Mouse (Mus musculus): ENCODE data around the gene Slc29a1. TPM values are rescaled to one million over a fixed set of nuclear protein-coding genes. Genes with fewer than 3 reads are reported as not detected.

Slc29a1 gene
- polyA plus RNA-seq, 1 experiment from 2014 or later = 137 TPM

DNA sequence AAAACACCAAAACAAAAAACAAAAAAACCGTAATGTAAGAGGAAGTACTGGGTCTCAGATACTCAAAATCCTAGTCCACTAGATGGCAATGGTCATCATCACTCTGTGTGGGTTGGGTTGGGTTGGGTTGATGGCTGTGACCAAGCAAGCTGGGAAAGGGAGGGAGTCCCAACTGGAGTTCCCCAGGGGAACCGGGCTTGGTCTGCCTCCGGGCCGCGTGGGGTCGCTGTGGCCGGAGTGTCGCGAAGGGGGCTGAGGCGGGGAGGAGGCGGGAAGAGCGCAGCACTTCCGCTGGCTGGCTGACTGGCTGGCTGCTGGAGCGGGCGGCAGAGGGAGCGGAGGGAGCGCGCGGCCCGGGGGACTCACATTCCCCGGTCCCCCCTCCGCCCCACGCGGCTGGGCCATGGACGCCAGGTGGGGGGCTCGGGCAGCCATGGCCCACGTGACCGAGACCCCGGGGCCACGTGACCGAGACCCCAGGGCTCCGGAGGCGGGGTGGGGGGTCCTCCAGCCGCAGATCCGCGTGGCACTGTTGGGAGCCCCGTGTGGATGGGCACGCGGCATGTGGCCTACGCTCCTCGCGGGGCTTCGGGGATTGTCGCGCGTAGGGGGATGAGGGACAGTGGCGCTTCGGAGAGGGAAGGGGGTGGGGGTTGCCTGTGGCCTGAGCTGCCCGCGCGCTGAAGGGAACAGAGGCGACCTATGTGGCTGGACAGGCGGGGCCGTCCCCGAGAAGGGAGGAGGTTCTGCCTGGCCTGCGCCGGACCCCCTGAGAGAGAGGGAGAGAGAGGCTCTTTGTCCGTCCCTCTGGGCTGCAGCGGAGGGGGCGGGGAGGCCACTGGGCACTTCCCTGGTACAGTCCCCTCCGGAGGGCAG is 35.5 kb downstream of the Slc29a1 start, which contains the start of gene Slc35b2:
TSS of gene Slc35b2 (plus strand) at position 220 of the 876 bp plus-strand sequence.
- H3K36me3 ChIP-seq (ENCODE audit: control insufficient read depth, insufficient read depth) = peaks cover 29% of the 10 kb centered on the region
- H3K27me3 ChIP-seq (ENCODE audit: control insufficient read depth, insufficient read depth, low read length) = no peaks in the 10 kb centered on the region
- H3K27ac ChIP-seq (ENCODE audit: low read length) = peak within 1 kb of the TSS; percentile 83
- ATAC-seq (replicated peaks; ENCODE audit: extremely low read depth, insufficient read depth, low FRiP score) = peak; percentile 84
- H3K4me1 ChIP-seq (ENCODE audit: control insufficient read depth, insufficient read depth, low read length) = peaks cover 20% of the 10 kb centered on the region
- peak within 1 kb of the TSS; percentile 96 for H3K4me3 ChIP-seq (ENCODE audit: low read length)
- peak within 1 kb of the TSS; percentile 99 for H3K4me2 ChIP-seq (ENCODE audit: low read depth, low read length)
- under 1% methylated on average over 51 of the region's 61 CpGs for WGBS
- no peaks in the 10 kb centered on the region for H3K9me3 ChIP-seq (replicated peaks; ENCODE audit: control insufficient read depth, low read length)
- peak within 1 kb of the TSS; percentile 99 for H3K9ac ChIP-seq (ENCODE audit: low read length)

DNA sequence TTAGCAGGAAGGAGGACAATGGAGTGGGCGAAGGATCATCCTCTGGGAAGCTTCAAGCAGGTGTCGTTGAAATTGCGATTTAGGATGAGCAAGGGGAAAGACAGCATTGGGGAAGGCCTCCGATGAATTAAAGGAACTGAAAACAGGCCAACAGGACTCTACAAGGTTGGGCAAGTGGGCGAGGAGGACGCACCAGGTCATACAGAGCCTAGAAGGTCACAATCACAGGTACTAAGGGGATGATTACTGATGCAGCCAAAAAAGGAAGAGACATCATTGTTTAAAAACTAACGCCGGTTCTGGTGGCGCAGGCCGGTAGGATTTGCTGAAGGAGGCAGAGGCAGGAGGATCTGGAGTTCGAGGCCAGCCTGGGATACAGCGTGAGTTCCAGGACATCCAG is 36.2 kb downstream of the Slc29a1 start:
- no peak overlapping the region for H3K27ac ChIP-seq (ENCODE audit: low read length)
- H3K4me1 ChIP-seq (ENCODE audit: control insufficient read depth, insufficient read depth, low read length) = peaks cover 20% of the 10 kb centered on the region
- no peak overlapping the region for H3K4me3 ChIP-seq (ENCODE audit: low read length)
- peak overlapping the region; percentile 99 for H3K4me2 ChIP-seq (ENCODE audit: low read depth, low read length)
- 71% methylated on average over 12 of the region's 12 CpGs for WGBS
- no peaks in the 10 kb centered on the region for H3K27me3 ChIP-seq (ENCODE audit: control insufficient read depth, insufficient read depth, low read length)
- peaks cover 23% of the 10 kb centered on the region for H3K36me3 ChIP-seq (ENCODE audit: control insufficient read depth, insufficient read depth)
- no peak overlapping the region for H3K9ac ChIP-seq (ENCODE audit: low read length)
- H3K9me3 ChIP-seq (replicated peaks; ENCODE audit: control insufficient read depth, low read length) = no peaks in the 10 kb centered on the region
- no peak for ATAC-seq (replicated peaks; ENCODE audit: extremely low read depth, insufficient read depth, low FRiP score)

DNA sequence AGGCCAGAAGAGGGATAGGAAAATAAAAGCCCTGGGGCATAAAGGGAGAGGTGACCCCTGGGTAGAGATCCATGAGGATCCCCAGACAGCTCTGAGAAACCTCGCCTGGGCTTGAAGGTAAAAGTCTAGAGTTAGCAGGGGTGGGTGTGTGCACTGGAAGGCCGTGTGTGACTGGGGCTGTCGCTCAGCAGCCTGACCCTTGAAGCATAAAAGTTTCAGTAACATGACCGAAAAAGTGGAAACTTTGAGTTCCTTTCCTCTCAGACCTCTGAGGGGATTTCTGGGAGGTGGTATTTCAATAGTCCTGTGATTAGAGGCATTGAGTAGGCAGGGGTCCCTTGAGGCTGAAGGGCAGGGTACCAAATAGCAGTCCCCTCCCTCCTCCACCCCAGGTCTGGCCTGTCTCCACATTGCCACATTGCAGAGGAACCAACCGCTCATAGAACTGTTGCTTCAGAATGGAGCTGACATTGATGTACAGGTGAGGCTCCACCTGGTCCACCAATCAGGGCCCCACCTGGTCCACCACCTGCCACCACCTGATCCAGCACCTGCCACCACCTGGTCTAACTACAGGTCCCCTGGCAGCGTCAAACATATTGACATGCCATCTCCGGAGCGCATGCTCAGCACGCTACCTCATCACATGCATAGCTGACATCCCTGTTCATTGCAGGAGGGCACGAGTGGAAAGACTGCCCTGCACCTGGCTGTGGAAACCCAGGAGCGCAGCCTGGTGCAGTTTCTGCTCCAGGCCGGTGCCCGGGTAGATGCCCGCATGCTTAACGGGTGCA is 39.5 kb downstream of the Slc29a1 start:
- no peak for ATAC-seq (replicated peaks; ENCODE audit: extremely low read depth, insufficient read depth, low FRiP score)
- Histone ChIP-seq H3K27me3 (ENCODE audit: control insufficient read depth, insufficient read depth, low read length) (peaks cover 6% of the 10 kb centered on the region), H3K4me1 (ENCODE audit: control insufficient read depth, insufficient read depth, low read length) (peaks cover 13% of the 10 kb centered on the region), H3K27ac (ENCODE audit: low read length) (no peak overlapping the region), H3K9ac (ENCODE audit: low read length) (no peak overlapping the region), H3K4me3 (ENCODE audit: low read length) (no peak overlapping the region), H3K4me2 (ENCODE audit: low read depth, low read length) (no peak overlapping the region), H3K36me3 (ENCODE audit: control insufficient read depth, insufficient read depth) (no peaks in the 10 kb centered on the region), H3K9me3 (replicated peaks; ENCODE audit: control insufficient read depth, low read length) (no peaks in the 10 kb centered on the region)
- WGBS = 85% methylated on average over 15 of the region's 15 CpGs

DNA sequence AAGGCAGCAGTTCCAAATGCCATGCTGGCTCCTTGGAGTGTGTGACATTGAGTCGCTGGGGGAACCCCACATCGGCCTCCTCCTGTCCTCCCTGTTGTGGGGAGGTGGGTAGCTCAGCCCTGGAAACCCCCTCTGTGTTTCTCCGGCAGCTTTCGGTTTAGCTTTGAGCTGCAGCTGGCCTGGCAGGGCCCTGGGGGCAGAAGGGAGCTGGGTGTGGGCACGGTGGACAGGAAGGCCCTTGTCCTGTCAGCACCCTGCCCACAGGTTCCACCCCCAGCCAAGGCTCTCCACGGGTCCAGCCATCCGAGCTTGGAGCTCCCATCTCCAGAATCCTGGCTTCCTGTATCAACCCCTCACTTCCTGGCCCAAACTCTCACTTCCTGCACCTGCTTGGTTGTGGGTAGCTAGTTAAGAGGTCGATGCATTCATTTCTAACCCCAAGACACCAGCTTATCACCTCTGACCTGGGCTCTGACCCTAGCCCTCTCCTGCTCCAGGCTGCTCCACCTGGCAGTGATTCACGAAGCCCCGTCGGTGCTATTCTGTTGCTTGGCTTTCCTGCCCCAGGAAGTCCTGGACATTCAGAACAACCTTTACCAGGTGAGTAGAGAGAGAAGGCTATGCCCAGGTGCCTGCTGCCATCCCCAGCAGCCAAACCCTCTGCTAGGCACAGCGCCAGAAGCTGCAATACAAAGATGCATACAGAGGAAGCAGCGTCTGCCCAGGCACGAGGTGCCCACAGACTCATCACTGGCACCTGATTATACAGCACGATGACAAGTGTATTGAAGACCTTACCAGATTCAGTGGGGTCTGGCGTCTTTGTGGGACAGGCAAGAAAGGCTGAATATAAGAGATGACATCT is 41.2 kb downstream of the Slc29a1 start:
- Histone ChIP-seq H3K4me3 (ENCODE audit: low read length) (peak overlapping the region; percentile 58), H3K27ac (ENCODE audit: low read length) (no peak overlapping the region), H3K27me3 (ENCODE audit: control insufficient read depth, insufficient read depth, low read length) (peaks cover 6% of the 10 kb centered on the region), H3K9me3 (replicated peaks; ENCODE audit: control insufficient read depth, low read length) (no peaks in the 10 kb centered on the region), H3K4me2 (ENCODE audit: low read depth, low read length) (peak overlapping the region; percentile 69), H3K36me3 (ENCODE audit: control insufficient read depth, insufficient read depth) (no peaks in the 10 kb centered on the region), H3K4me1 (ENCODE audit: control insufficient read depth, insufficient read depth, low read length) (peaks cover 7% of the 10 kb centered on the region), H3K9ac (ENCODE audit: low read length) (peak overlapping the region; percentile 1; the same call in 1 of the 2 replicates)
- 53% methylated on average over 16 of the region's 16 CpGs for WGBS
- ATAC-seq (replicated peaks; ENCODE audit: extremely low read depth, insufficient read depth, low FRiP score) = no peak

DNA sequence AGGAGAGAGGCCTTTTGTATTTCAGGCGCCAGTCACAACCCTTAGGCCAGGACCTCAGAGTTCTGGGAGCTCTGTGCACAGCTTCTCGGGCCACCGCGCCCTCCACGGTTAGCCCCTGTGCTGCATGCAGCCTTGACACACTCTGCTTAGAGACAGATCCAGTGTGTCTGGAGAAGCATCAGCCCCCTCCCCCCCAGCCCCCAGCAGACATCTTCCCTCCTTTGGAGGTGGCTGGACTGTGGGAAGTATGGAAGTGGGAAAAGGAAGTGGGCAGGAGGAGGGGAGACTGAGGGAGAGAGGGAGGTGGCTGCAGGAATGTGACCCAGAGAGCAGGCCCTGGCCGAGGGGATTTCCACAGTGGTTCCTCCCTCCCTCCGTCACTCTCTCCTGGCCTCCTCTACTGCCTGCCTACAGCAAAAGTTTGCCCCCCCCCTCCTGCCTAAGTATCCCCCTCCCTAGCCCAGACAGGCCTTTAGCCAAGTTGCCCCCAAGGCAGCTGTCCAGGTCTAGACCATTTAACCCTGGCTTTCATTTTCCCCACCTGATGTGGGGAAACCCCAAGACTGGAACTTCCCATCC is 42.1 kb downstream of the Slc29a1 start:
- Histone ChIP-seq H3K9ac (ENCODE audit: low read length) (peak overlapping the region; percentile 21; the same call in 1 of the 2 replicates), H3K4me3 (ENCODE audit: low read length) (peak overlapping the region; percentile 58), H3K9me3 (replicated peaks; ENCODE audit: control insufficient read depth, low read length) (no peaks in the 10 kb centered on the region), H3K27me3 (ENCODE audit: control insufficient read depth, insufficient read depth, low read length) (peaks cover 6% of the 10 kb centered on the region), H3K27ac (ENCODE audit: low read length) (0 out of 2 replicates have a peak overlapping the region, but pooled peaks have one; percentile 3), H3K4me2 (ENCODE audit: low read depth, low read length) (peak overlapping the region; percentile 69), H3K36me3 (ENCODE audit: control insufficient read depth, insufficient read depth) (no peaks in the 10 kb centered on the region), H3K4me1 (ENCODE audit: control insufficient read depth, insufficient read depth, low read length) (peaks cover 7% of the 10 kb centered on the region)
- ATAC-seq (replicated peaks; ENCODE audit: extremely low read depth, insufficient read depth, low FRiP score) = no peak
- 45% methylated on average over 7 of the region's 7 CpGs for WGBS

DNA sequence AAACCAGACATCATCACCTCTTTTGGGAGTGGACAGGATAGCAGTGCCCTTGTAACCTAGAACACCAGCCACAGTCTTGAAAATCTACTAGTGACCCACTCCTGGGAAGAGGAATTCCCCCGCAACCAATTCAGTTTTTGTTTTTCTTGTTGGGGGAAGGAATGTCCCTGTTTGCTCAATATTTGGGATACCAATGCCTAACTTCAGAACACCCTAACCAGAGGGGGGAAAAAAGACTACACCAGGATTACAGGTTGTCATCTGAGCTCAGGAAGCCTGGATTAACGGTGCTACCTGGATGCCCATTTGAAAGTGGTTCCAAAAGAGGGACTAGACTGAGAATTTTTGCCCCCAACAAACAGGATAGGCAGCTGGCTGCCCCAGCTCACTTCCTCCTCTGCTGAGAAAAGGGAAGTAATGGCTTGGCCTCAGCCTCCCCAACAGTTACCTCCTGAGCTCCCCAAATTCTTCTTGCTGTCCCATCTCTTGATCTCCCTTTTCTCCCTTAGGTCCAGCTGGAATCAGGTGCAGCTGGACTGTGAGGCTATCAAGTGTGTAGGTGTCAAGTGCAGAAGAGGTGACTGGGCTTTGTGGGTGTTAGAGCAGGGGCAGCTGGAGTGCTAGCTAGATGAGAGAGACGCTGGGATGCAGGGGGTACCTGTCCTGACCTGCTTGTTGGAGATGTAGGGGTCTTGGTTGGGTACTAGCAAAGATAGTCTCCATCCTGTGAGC is 42.7 kb downstream of the Slc29a1 start:
- H3K4me2 ChIP-seq (ENCODE audit: low read depth, low read length) = peak overlapping the region; percentile 69
- 61% methylated on average over 3 of the region's 3 CpGs for WGBS
- ATAC-seq (replicated peaks; ENCODE audit: extremely low read depth, insufficient read depth, low FRiP score) = no peak
- no peaks in the 10 kb centered on the region for H3K36me3 ChIP-seq (ENCODE audit: control insufficient read depth, insufficient read depth)
- 0 out of 2 replicates have a peak overlapping the region, but pooled peaks have one; percentile 3 for H3K27ac ChIP-seq (ENCODE audit: low read length)
- H3K27me3 ChIP-seq (ENCODE audit: control insufficient read depth, insufficient read depth, low read length) = peaks cover 6% of the 10 kb centered on the region
- H3K4me1 ChIP-seq (ENCODE audit: control insufficient read depth, insufficient read depth, low read length) = peaks cover 9% of the 10 kb centered on the region
- H3K4me3 ChIP-seq (ENCODE audit: low read length) = peak overlapping the region; percentile 58
- H3K9me3 ChIP-seq (replicated peaks; ENCODE audit: control insufficient read depth, low read length) = no peaks in the 10 kb centered on the region
- H3K9ac ChIP-seq (ENCODE audit: low read length) = peak overlapping the region; percentile 59; the same call in 1 of the 2 replicates

DNA sequence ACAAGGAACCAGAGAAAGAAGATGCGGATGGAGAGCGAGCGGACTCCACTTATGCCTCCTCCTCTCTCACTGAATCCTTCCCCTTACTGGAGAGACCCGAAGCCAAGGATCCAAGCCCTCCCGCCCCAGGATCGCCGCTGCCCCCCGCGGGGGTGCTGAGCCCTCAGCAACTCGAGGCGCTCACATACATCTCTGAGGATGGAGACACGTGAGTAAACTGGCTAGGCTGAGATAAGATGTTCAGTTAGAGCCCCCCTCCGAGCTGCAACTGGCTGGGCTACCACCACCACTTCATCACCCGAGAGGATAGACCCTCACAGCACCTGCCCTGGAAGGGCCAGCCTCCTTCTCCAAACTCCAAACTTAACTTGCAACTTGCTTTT is 43.3 kb downstream of the Slc29a1 start:
- Histone ChIP-seq H3K4me1 (ENCODE audit: control insufficient read depth, insufficient read depth, low read length) (peaks cover 9% of the 10 kb centered on the region), H3K4me2 (ENCODE audit: low read depth, low read length) (peak overlapping the region; percentile 69), H3K36me3 (ENCODE audit: control insufficient read depth, insufficient read depth) (no peaks in the 10 kb centered on the region), H3K4me3 (ENCODE audit: low read length) (peak overlapping the region; percentile 58), H3K9ac (ENCODE audit: low read length) (peak overlapping the region; percentile 59), H3K27me3 (ENCODE audit: control insufficient read depth, insufficient read depth, low read length) (peaks cover 10% of the 10 kb centered on the region), H3K9me3 (replicated peaks; ENCODE audit: control insufficient read depth, low read length) (no peaks in the 10 kb centered on the region), H3K27ac (ENCODE audit: low read length) (no peak overlapping the region)
- ATAC-seq (replicated peaks; ENCODE audit: extremely low read depth, insufficient read depth, low FRiP score) = no peak
- WGBS = 1% methylated on average over 14 of the region's 14 CpGs

Data from heart, embryonic 16.5 days (tissue).